Mouse (Mus musculus): ENCODE results near the gene Ralgapa2.

DNA sequence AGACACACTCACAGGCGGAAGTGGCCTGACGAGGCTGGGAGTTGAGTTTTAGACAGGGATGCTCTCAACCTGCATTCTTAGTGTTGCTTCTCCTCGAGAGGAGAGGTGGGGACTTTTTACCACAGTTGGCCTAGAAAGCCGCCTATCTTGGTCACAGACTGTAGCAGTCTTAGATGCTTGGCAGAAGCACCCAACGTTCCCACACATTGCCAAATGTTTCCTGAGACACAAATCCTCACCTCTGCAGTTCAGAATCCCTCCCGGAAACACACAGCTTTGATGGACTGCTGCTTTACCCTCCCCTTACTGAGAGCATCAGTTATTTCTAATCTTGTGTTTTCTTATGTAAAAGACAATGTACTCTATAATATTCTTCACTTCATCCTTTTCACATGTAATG is 155.6 kb downstream of the Ralgapa2 start:
- no peak for TF ChIP-seq CTCF (IDR thresholded peaks at IDR 0.05; ENCODE audit: borderline replicate concordance, insufficient read depth, low read depth, low read length)
- no peak for TF ChIP-seq POLR2A (IDR thresholded peaks at IDR 0.05; ENCODE audit: borderline replicate concordance, insufficient read depth, low read length)

Measured in cerebellum, adult 2 months (tissue).